In genomic region chr15:36993435-36994178, GRCm38 (mm10) we compare ENCODE assay signal across 13 mouse cellular contexts. TPM values are rescaled to one million over a fixed set of nuclear protein-coding genes. Genes with fewer than 3 reads are reported as not detected.
DNase-seq lines count a peak whose midpoint lies in the region; ATAC-seq and TF ChIP-seq lines count a peak whose summit lies in the region.
"Had no signal": no experiment of that assay in that cellular context is flagged by ENCODE, and none has a peak within 500 bp of the region (broad histone marks: within the 10 kb centered on the region; RNA-seq: fewer than 3 reads in every experiment).

No protein-coding gene starts in this region.

- ATAC-seq in limb, embryonic 11.5 days (ENCODE audit: insufficient number of reproducible peaks, low FRiP score, low TSS enrichment, low read depth): no peak
- ATAC-seq in lung, embryonic 15.5 days (ENCODE audit: borderline replicate concordance, extremely low read depth, low FRiP score, low TSS enrichment): peak; percentile 77

- H3K27ac ChIP-seq in limb, embryonic 11.5 days (replicated peaks; ENCODE audit: low read depth, low read length): no peak overlapping the region
- H3K27ac ChIP-seq in limb, embryonic 10.5 days: no peak overlapping the region
- peak overlapping the region; percentile 63; the same call in 1 of the 2 replicates for H3K27ac ChIP-seq in lung, embryonic 15.5 days
- H3K27ac ChIP-seq: neural tube, embryonic 12.5 days had no signal

- no peaks in the 10 kb centered on the region for H3K79me2 ChIP-seq in myocyte (ENCODE audit: control insufficient read depth, insufficient read depth)

- 71% methylated on average over 8 of the region's 8 CpGs for WGBS in limb, embryonic 11.5 days
- WGBS in limb, embryonic 10.5 days: 80% methylated on average over 8 of the region's 8 CpGs
- WGBS in lung, embryonic 15.5 days: 74% methylated on average over 8 of the region's 8 CpGs

- 0 out of 2 replicates have a peak overlapping the region, but pooled peaks have one; percentile 3 for H3K4me2 ChIP-seq in limb, embryonic 11.5 days (ENCODE audit: low read depth, severe bottlenecking)
- no peak overlapping the region for H3K4me2 ChIP-seq in lung, embryonic 15.5 days
- H3K4me2 ChIP-seq in myocyte (ENCODE audit: low read depth): no peak overlapping the region
- H3K4me2 ChIP-seq: neural tube, embryonic 12.5 days had no signal

- no peak overlapping the region for H3K4me3 ChIP-seq in limb, embryonic 11.5 days (ENCODE audit: low read depth, low read length)
- no peak overlapping the region for H3K4me3 ChIP-seq in limb, embryonic 10.5 days
- H3K4me3 ChIP-seq in lung, embryonic 15.5 days: no peak overlapping the region
- no peak overlapping the region for H3K4me3 ChIP-seq in myocyte
- H3K4me3 ChIP-seq: neural tube, embryonic 12.5 days had no signal

- no peaks in the 10 kb centered on the region for H3K4me1 ChIP-seq in limb, embryonic 11.5 days (ENCODE audit: control insufficient read depth, insufficient read depth, low read length)
- H3K4me1 ChIP-seq in limb, embryonic 10.5 days: no peaks in the 10 kb centered on the region
- H3K4me1 ChIP-seq in lung, embryonic 15.5 days: 0 out of 2 replicates have a peak, but pooled peaks cover 5% of the 10 kb centered on the region

- peak; percentile 17 for DNase-seq in embryo, embryonic 10 days (ENCODE audit: low spot score)
- no peak for DNase-seq in embryo, embryonic 11 days
- DNase-seq in limb, embryonic 11.5 days (ENCODE audit: low spot score): no peak
- no peak for DNase-seq in limb, embryonic 10.5 days (ENCODE audit: low spot score)
- DNase-seq in adrenal gland, adult 8-10 months: no peak
- no peak for DNase-seq in layer of hippocampus, postnatal 36 days
- DNase-seq: cerebellum, adult 9-11 months; heart, postnatal 4 days; liver; thymus, adult 2 months had no signal

- no peaks in the 10 kb centered on the region for H3K27me3 ChIP-seq in limb, embryonic 11.5 days (ENCODE audit: control insufficient read depth, insufficient read depth, low read length)
- no peaks in the 10 kb centered on the region for H3K27me3 ChIP-seq in limb, embryonic 10.5 days (ENCODE audit: low read depth, poor library complexity, severe bottlenecking)
- no peaks in the 10 kb centered on the region for H3K27me3 ChIP-seq in lung, embryonic 15.5 days
- no peaks in the 10 kb centered on the region for H3K27me3 ChIP-seq in myocyte (ENCODE audit: control insufficient read depth, insufficient read depth, insufficient read length)
- H3K27me3 ChIP-seq: neural tube, embryonic 12.5 days had no signal

- peaks cover 11% of the 10 kb centered on the region for H3K36me3 ChIP-seq in limb, embryonic 11.5 days (ENCODE audit: control insufficient read depth, insufficient read depth, low read length)
- H3K36me3 ChIP-seq in limb, embryonic 10.5 days: peaks cover 30% of the 10 kb centered on the region
- H3K36me3 ChIP-seq in lung, embryonic 15.5 days: peaks cover 22% of the 10 kb centered on the region
- H3K36me3 ChIP-seq in myocyte (ENCODE audit: control insufficient read depth, insufficient read depth): peaks cover 20% of the 10 kb centered on the region

- no peak for TF ChIP-seq POLR2A in myocyte (IDR thresholded peaks at IDR 0.05; ENCODE audit: insufficient read length, low read depth)

- 0 out of 2 replicates have a peak, but pooled peaks cover 2% of the 10 kb centered on the region for H3K9me3 ChIP-seq in limb, embryonic 11.5 days (ENCODE audit: control insufficient read depth, low read length)
- peaks cover 4% of the 10 kb centered on the region; the same call in 1 of the 2 replicates for H3K9me3 ChIP-seq in limb, embryonic 10.5 days (replicated peaks)
- peaks cover 4% of the 10 kb centered on the region; the same call in 1 of the 2 replicates for H3K9me3 ChIP-seq in lung, embryonic 15.5 days
- H3K9me3 ChIP-seq: neural tube, embryonic 12.5 days had no signal

- no peak overlapping the region for H3ac ChIP-seq in myocyte (ENCODE audit: control insufficient read depth, insufficient read length)

- H3K9ac ChIP-seq in limb, embryonic 11.5 days (ENCODE audit: low read length): no peak overlapping the region
- H3K9ac ChIP-seq in lung, embryonic 15.5 days: no peak overlapping the region
- H3K9ac ChIP-seq: neural tube, embryonic 12.5 days had no signal

TF ChIP-seq in myocyte, 11 proteins besides CTCF, POLR2A, EP300 and RAD21:
- TF ChIP-seq MYOD1 (IDR thresholded peaks at IDR 0.05; ENCODE audit: control insufficient read depth in 1 of 3, insufficient read length in 2 of 3, low read depth in 2 of 3) (no peak), POLR2AphosphoS2 (IDR thresholded peaks at IDR 0.05; ENCODE audit: insufficient read length, low read depth) (peak; percentile 6)
TF ChIP-seq in myocyte: peak in this region for 1.

RNA-seq across cellular contexts. Expression of gene Zfp706, which starts 14.0 kb away (rescaled TPM):
- polyA plus RNA-seq in limb, embryonic 11.5 days (2014; fragmentation: Nextera tagmentation; extraction: Ambion mirVana): 420 and 444 TPM in 2 replicates
- 509 and 547 TPM in 2 replicates for polyA plus RNA-seq in limb, embryonic 10.5 days (2016; fragmentation: Nextera tagmentation; extraction: Ambion mirVana)
- 418 and 443 TPM in 2 replicates for polyA plus RNA-seq in lung, embryonic 15.5 days (2015; fragmentation: Nextera tagmentation; extraction: Ambion mirVana)
- polyA plus RNA-seq in myocyte (2012; fragmentation: generic; extraction: Trizol): 199 TPM
- total RNA-seq in adrenal gland, adult 8-10 months (2022): 100 to 1,000 TPM; 172 to 234 (median 209) TPM
- total RNA-seq in layer of hippocampus, postnatal 36 days (2021): 100 to 1,000 TPM; 262 to 279 TPM
